Mouse (Mus musculus) brain, adult 2 months (tissue): ENCODE measurements at regions not wholly inside any gene's neighbourhood (a gene's known extent, or its start where the extent isn't known, plus 50 kb on each side); places are given as distances from the start of the nearest gene placed in this dataset.
"Not testable (repeated sequence)": the region's sequence is repeated elsewhere in the genome, so short reads cannot be mapped to it uniquely, and the experiment has no call there.

Experiments
- DNase-seq: peaks from one replicate; pipeline ENCODE4 v3.0.0; 2011; ENCODE audit warnings: low read depth, low spot score

DNA sequence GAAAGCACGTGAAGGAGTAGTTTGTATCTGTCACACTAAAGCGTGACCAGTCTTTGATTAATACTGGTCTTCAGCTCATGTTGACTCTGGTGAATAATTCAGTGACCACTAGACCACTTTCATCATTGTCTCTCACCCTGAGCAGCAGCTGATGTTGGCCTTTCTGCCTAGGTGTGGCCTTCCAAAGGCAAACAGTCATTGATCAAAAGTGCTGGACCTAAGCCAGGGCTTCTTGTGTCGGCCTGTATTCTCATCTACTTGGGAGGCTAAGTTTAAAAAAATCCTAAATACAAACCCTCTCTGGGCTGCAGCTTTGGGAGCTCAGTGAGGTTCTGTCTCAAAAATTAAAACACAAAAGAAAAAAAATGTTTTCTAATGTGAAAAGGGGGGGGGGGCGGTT is 475.0 kb upstream of the Cdh5 start:
- no peak for DNase-seq

DNA sequence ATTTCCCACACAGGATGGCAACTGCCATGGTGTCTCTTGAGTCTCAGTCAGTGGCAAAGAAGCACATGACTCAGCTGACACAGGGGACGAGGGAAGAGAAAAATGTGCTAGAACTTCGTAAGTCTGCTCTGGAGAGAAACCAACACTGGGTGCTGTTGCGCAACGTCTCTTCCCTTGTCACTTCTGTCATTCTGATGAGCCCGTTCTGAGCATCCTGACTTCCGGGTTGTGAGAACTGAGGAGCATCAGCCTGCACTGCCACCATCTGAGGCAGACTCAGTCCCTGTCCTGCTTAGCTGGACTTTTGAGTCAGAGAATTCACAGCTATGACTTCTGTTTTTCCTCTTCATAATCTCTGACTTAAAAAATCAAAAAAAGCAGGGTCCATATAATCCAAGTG is 468.9 kb upstream of the Cdh5 start:
- no peak for DNase-seq

DNA sequence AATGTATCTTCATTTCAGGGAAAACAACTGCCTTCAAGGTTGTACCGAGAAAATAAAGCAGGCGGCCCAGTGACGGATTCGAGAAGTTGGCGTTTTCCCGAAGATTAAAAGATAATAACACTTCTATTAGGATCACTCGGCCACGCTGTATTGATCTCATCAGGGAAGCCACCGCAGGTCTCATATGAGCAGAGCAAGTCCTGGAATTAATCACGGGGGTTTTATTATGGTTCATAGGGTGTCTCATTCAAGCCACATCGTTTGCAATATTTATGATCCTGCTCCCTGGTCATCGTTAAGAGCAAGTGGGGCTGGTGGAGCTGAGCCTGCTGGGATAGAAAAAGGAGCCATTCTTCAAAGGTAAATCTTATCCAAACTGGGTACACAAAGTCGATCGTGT is 466.5 kb upstream of the Cdh5 start:
- DNase-seq = no peak

DNA sequence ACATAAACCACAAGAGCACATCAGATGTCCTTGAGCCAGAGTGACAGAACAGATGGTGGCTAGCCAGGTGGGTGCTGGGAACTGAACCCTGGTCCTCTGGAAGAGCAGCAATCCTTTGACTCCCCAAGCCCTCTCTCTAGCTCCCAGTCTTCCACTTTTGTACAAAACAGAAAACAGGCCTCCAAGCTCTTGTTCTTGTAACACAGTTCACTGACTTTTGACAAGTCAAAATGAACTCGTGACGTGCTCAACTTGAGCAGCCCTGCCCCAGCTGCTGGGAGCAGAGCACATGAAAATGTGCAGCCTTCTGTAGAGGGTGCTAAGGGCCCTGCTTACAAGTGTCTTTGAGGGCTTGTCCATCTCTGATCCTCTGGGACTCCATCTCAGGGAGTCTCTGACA is 457.8 kb upstream of the Cdh5 start:
- DNase-seq = no peak

DNA sequence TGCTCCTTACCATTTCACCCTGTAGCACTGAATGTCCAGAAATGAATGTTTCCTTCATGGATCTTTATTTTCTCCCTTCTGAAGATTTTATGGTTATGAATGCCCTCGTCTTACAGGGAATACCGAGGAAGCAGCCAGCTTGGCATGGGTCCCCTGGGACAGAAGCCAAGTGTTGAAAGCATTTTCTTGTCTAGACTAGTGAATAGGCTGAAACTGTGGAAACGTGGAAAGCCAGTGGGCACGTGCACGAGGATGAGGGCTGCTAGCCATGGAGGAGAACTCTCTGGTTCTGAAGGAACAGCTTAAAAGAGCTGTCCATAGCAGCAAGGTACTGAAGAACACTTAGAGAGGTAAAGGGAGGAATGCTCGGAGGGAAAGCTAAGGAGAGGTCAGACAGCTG is 457.3 kb upstream of the Cdh5 start:
- peak; percentile 57 for DNase-seq

DNA sequence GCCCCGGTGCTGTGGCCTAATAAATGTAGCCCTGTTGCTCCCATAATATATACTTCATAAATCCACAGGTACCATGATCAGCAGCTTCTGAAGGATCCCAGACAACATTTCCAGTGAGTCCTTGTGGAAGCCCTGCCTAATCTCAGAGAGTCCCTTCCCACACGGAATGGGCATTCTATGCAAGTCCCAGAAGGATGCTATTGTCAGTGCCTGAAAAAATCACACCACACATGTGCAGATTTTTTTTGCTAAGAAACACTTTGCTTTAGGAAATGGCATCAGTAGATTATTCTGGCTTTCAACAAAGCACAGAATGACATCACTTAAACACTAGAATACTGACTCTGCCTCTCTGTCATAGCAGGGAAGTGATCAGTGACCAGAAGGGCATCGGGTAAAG is 456.6 kb upstream of the Cdh5 start:
- peak; percentile 35 for DNase-seq

DNA sequence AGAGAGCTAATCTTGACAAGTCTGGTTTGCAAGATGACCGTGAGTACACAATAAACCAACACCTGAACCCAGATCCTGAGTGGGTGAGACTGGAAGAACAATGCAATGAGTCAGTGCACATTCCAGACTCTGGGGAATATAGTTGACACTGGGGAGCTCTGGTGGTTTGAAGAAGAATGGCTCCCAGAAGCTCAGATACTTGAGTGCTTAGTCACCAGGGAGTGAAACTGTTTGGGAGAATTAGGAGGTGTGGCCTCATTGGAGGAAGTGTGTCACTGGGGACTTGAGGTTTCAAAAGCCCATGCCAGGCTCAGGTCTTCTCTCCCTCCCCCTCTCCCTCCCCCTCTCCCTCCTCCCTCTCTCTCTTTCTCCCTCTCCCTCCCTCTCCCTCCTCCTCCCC is 436.6 kb upstream of the Cdh5 start:
- no peak for DNase-seq

DNA sequence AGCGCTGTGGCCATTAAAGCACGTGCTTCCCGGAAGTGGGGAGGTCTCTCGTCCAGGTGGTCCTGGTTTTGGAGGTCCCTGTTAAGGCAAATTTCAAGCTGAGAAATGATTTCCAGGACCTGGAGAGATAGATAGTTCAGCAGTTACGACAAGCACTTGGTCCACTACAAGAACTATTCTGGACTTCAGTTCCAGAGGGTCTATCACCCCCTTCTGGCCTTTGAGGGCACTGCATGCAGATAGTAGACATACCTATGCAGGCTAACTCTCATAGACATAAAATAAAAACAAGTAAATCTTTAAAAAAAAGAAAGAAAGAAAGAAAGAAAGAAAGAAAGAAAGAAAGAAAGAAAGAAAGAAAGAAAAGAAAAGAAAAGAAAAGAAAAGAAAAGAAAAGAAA is 415.2 kb upstream of the Cdh5 start:
- not testable (repeated sequence) for DNase-seq

DNA sequence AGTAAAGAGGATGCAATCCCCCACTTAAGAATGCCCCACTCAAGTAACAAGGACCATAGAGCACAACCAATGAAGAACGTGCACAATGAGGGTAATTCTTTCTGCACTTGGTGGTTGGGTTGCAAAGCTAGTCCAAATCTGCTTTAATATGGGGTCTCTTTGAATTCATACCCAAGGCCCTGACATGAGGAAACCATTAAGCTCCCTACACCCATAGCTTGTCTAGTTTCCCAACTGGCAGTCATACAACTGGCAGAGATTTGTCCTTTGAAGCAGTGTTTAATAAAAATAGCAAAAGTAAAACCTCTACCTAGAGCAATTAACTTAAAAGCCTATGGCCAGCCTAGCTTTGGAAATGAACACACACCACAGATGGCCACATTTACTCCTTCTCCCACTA is 411.0 kb upstream of the Cdh5 start:
- DNase-seq = no peak

DNA sequence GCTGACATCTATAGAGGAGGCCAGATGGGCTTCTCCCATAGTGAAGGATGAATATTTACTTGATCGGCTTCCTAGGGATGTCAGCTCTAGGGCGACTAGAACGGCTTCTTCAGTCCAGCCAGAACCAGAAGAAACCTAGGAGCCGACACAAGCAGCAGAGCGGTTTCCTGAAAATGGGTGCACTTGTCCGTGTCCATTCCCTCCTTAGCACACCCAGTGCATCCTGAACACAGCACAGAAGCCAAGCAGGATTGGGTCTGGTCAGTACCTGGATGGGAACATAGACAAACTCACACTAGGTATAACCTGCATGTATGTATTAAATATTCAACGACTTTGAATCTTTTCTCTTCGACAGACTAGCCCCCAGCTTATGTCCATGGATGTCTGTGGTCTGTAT is 407.9 kb upstream of the Cdh5 start:
- DNase-seq = no peak

DNA sequence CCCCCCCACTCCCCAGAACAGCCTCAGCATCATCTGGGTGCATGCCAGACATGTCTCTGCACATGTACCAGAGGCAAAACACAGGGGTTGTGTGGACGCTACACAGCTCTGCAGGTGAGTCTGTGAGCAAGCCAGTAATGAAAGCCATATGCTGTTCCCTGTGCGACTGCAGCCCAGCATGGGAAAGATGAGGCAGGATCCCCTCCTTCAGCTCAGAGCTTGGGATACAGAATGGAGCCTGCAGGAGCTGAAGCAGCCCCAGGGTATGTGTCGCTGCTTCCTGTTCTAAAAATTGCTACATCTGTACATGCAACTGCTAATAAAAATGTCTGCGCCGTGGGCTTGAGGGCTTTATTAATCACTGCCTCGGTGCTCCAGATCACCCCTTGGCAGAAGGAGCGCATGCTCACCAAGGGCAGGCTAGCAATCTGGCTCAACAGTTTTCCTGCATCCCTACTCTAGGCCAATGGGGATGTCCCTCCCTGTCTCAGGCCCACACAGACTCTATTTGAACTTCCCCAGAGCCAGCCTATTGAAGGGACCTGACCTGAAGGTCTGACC is 407.0 kb upstream of the Cdh5 start:
- DNase-seq = peak; percentile 21

DNA sequence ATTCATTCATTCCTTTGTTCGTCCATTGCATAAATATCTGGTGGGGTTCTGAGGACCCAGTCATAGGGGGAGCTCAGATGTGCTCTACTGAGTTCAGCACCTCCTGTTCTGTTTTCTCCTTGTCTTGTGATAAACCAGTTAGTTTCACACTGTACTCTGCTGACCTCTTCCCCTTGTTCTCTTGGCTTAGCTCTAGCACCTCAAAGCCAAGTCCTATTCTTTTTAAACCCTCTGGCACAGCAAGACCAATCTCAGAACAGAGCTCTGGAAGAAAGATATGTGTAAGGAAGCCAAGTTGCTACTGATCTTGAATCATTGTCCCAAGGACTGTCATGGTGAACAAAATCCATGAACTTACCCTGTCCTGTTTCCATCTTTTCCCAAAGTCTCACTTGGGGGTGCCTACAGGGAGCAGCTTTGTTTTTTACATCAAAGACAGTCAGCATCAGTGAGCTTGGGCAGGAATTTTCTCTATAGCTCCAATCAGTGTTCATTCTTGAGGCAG is 402.4 kb upstream of the Cdh5 start:
- DNase-seq = no peak

DNA sequence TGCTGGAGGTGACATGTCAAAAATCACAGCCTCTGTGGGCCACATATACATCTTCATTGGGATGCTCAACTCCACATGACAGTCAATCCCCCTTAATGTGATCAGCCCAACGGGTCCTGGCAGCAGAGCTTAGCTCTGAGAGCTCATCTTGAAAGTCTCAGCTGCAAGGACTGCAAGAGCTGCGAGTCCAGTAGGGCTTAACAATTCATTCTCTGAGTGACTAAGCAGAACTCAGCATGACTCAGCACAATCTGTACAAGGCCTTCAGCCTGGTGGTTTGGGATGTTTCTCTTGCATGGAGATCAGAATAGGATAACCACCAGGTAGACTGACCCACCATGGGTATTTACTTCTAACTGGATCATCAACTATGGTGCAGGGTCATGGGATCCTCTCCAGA is 399.2 kb upstream of the Cdh5 start:
- peak; percentile 26 for DNase-seq

DNA sequence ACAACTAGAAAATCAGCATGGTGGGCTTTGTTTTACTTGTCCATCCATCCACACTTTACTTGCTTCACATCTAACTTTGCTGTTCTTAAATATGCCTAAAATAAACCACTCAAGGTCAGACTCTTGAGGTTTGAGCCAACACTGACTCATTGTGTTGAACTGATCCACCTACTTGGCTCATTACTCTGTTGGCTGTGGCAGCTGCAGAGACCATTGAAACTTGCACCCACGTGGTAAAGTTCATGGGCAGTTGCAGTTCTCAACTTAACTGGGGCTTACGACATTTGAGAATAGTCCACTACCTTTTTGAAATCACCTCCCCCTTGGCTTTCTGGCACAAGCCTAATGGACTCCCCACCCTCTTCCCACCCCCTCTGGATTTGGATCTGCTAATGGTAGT is 395.3 kb upstream of the Cdh5 start:
- no peak for DNase-seq

DNA sequence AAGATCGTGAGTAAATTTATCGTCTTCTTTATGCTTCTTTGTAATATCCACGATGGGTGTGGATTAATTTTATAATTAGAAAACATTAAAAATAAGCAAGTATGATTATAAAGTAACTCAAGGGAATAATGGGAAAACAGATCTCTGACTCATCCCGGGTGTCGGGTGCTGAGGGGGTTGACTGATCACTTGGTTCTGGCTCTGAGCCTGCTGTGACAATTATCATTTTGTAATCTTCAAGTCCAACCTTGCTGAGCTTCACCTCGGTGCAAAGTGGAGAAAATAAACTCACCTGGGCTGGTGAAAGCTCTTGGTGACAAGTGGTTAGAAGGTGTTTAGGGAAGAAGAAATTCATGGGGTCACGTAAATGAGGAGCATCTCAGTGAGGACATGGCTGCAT is 390.6 kb upstream of the Cdh5 start:
- DNase-seq = peak; percentile 27

DNA sequence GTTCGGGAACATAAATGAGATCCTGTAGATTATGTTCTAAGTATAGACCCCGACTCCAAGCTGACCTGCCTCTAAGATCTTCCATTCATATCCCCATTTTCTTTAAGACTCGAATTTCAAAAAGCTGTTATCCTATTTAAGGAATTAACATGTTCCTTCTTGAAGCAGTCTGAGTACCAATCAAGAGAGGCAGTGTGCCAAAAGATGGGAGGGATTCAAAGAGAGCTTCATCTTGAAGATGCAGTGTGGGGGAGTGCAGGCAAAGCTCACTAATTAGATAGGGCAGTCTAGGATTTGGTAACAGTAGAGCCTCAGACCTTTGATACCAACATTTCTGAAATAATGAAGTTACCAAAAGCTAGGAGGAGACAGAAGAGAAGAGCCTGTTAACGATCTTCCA is 383.7 kb upstream of the Cdh5 start:
- peak; percentile 63 for DNase-seq

DNA sequence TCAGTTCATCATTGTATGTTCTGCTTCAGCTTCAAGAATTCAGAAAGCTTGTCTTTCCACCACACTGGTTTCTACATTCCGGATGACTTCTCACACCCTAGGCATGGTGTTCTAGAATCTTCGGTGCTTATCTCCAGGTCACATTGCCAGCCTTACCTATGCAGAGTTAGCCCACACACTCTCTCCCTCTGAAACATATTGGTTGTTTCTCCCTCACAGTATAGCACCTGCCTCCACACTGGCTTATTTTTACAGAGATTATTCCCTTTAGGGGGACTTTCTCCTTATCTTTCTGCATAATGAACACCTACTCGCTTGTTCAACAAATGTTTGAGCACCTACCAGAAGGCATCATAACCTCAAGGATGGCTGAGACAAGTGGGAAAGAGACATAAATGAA is 368.0 kb upstream of the Cdh5 start:
- DNase-seq = peak; percentile 54

DNA sequence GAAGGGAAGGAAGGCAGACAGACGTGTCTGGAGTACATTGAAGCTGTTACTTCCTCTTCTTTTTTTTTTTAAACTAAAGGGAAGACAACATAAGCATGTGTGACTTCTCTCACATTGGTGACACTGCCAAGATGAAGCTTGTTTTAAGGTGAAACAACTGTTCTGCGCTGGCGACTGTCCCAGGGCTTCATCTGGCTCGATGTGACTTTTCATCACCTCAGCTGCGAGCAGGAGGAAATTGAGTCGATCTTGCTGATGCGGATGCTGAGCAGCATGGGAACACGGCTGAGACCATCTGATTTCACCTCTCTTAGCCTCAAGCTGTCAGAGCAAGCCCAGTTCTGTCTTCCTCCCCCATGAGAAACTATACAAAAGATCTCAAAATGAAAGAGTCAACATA is 363.1 kb upstream of the Cdh5 start:
- peak; percentile 71 for DNase-seq

DNA sequence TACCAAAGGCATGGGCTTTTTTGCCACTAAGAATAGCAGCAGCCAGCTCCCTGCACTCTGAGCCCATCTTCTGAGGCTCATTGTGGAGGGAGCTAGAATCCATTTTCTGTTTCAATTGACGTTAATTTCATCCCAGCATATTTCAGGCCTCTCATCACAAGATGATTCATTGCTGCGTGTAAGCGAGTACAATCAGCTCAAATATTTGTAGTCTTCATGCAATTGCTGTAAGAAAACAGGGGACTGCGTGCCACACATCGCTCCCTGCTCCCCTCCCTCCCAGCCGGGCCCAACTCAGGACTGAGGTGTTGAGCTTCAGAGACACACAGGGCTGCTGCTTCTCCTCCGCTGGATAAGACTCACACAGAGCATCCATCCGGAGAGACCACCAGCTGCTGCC is 360.0 kb upstream of the Cdh5 start:
- DNase-seq = peak; percentile 53

DNA sequence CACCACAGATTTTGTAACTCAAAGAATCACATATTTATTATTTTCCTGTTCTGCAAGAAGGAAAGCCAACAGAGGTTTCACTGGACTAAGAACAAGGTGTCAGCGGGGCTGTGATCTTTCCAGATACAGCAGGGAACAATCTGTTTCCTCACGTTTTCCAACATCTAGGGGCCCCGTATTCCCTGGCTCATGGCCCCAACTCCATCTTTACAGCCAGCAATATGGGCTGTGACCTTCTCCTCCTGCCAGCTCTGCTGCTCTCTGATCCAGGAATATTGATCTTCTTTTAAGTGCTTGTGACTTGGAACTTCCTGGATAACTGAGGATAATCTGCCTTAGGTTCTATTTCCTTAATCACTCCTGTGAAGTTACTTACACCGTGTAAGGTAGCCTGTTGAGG is 352.7 kb upstream of the Cdh5 start:
- DNase-seq = no peak

DNA sequence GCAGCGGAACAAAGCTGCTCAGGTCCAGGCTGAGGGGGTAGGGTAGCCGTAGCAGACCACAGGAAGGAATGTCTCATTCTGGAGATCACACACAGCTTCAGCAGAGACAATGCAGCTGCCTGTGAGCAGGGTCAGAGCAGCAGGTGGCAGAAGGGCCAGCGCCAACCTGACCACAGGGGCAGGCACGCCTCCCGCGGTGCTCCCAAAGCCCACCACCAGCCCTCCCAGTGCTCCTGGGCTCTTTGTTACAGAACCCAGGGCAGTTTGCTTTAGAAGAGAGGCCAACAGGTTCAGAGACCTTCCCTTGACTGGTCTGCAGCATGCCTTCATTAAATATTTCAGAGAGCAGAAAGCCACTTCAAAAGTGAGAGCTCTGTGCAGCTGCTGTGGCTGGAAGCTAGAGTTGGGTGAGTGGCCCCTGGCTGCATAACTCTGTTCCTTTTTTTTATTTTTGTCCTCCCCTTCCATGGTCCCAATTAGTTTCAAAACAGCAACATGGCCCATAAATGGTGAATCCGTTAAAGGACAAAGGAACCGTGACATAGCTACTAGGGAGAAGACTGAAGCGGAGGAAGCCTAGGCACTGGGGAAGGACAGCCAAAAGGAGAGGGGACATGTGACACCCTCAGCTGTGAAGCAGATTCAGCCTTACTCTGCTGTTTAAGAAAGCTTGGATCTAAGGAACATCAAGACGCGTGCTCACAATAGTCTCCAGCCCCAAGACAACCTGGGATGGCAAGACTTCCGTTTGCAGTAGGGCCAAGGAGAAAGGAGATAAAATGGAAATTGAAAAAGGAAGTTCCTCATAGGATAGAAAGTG is 350.9 kb upstream of the Cdh5 start:
- DNase-seq = peak; percentile 38

DNA sequence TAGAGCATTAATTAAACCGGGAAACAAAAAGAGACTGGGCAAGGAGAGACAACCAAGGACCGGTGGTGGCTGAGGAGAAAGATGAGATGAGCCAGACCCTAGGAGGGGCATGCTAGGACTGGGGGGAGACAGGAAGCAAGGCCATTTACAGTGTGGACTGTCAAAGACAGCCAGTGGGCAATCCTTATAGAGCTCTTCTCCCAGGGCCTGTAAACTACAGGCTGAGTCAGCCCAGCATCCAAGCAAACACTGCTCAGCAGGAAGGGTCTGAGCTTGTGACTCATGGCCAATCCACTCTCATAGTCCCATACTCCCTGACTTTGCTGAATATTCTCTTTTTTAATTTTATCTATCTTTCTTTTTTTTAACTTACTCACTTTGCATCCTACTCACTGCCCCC is 350.3 kb upstream of the Cdh5 start:
- DNase-seq = peak; percentile 29

DNA sequence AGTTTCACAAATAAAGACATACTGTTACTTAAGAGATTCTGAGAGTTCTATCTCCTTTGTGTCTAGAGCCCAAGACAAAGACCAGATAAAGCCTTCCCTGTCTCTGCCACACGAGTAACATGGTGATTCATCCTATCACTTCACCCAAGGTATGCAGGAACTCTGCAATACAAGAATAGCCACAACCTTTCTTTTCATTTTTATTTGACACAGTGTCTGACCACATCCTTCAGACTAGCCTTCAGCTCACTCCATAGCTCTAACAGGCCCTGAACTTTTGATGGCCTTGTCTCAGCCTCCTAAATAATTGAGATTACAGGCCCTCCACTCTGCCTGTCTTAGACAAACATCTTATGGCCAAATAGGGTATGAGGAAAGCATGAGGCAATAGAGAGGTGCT is 337.6 kb upstream of the Cdh5 start:
- DNase-seq = no peak

DNA sequence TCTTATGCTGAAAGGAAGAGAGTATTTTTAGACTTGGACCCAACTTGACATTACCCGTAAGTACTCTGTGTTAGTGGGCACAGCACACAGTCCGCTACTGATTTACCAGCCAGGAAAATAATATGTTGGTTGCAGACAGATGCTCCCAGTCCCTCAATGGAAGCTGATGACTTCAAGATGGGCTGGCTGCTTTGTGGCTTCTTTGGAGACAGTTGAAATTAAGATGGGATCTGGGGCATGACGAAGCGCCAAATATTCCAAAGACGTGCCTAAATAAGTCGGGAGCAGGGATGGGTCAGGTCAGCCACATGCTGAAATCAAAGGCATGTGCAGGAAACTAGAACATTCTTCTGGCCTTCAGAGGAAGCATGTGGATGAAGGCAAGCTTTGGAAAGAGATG is 321.8 kb upstream of the Cdh5 start:
- no peak for DNase-seq
